18 mouse cellular contexts compared by ENCODE assay signal in the genomic region with DNA sequence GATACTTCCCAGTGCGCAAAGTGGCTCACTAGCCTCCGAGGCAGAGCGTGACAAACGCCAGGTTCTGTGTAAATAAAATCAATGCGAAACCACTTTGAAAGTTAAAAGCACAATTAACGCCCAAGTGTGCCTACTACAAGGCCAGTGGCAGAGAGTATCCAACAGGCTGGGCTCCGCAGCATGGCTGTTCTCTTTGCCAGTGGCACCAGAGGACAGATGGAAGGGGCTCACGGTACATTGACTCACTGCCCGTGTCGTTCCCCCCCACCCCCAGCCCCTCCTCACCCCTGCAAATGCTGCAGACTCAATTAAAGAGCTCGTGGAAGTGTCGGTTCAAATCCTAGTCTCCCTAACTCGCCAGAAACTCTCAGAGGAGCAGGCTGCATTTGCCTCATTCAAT. TPM values are rescaled to one million over a fixed set of nuclear protein-coding genes. Genes with fewer than 3 reads are reported as not detected.
A peak's percentile ranks its signal among the peaks of the same experiment; 100 is the strongest.
DNase-seq lines count a peak whose midpoint lies in the region; ATAC-seq and TF ChIP-seq lines count a peak whose summit lies in the region.
"Had no signal": no experiment of that assay in that cellular context is flagged by ENCODE, and none has a peak within 500 bp of the region (broad histone marks: within the 10 kb centered on the region; RNA-seq: fewer than 3 reads in every experiment).

No protein-coding gene starts in this region.

- WGBS in forebrain, embryonic 10.5 days: 70% methylated on average over 13 of the region's 13 CpGs
- WGBS in forebrain, embryonic 14.5 days: 51% methylated on average over 13 of the region's 13 CpGs
- WGBS in lung, embryonic 15.5 days: 55% methylated on average over 13 of the region's 13 CpGs
- 54% methylated on average over 13 of the region's 13 CpGs for WGBS in limb, embryonic 15.5 days

- no peak for TF ChIP-seq POLR2A in brain, embryonic 14.5 days (IDR thresholded peaks at IDR 0.05; ENCODE audit: borderline replicate concordance, extremely low read depth, insufficient read depth, insufficient read length, poor library complexity, severe bottlenecking)

- no peak for TF ChIP-seq CTCF in brain, embryonic 14.5 days (IDR thresholded peaks at IDR 0.05; ENCODE audit: borderline replicate concordance, extremely low read depth, insufficient read depth, insufficient read length)

- no peak for ATAC-seq in forebrain, embryonic 14.5 days
- no peak for ATAC-seq in lung, embryonic 15.5 days (ENCODE audit: borderline replicate concordance, extremely low read depth, low FRiP score, low TSS enrichment)
- no peak for ATAC-seq in limb, embryonic 15.5 days (ENCODE audit: insufficient number of reproducible peaks, low FRiP score, low TSS enrichment, low read depth)
- ATAC-seq: intestine, postnatal 0 days had no signal

- H3K4me1 ChIP-seq in forebrain, embryonic 10.5 days: peaks cover 97% of the 10 kb centered on the region
- H3K4me1 ChIP-seq in forebrain, embryonic 14.5 days (ENCODE audit: control insufficient read depth, insufficient read depth, low read length): peaks cover 38% of the 10 kb centered on the region
- H3K4me1 ChIP-seq in lung, embryonic 15.5 days: peaks cover 78% of the 10 kb centered on the region
- peaks cover 81% of the 10 kb centered on the region for H3K4me1 ChIP-seq in limb, embryonic 15.5 days

- H3K4me3 ChIP-seq in forebrain, embryonic 10.5 days: no peak overlapping the region
- no peak overlapping the region for H3K4me3 ChIP-seq in forebrain, embryonic 14.5 days (ENCODE audit: low read depth, low read length)
- H3K4me3 ChIP-seq in lung, embryonic 15.5 days: no peak overlapping the region
- H3K4me3 ChIP-seq in limb, embryonic 15.5 days: no peak overlapping the region
- H3K4me3 ChIP-seq: embryonic facial prominence, embryonic 12.5 days; left cerebral cortex, adult 2 months; liver, embryonic 13.5 days; midbrain, embryonic 12.5 days; stomach, embryonic 15.5 days had no signal

- no peak for DNase-seq in forebrain, embryonic 10.5 days (ENCODE audit: extremely low spot score, low spot score)
- no peak for DNase-seq in forebrain, embryonic 14.5 days (ENCODE audit: low spot score)
- no peak for DNase-seq in lung, postnatal 10 days
- DNase-seq in brain, embryonic 14.5 days (ENCODE audit: low read depth): peak; percentile 54
- no peak for DNase-seq in thymus, postnatal 25 days
- DNase-seq: cerebellum, adult 18-20 months; kidney, adult 9 months; liver, embryonic 13.5 days; thymus, adult 18-20 months; thymus, postnatal 36 days had no signal

- H3K4me2 ChIP-seq in forebrain, embryonic 14.5 days (ENCODE audit: low read length): no peak overlapping the region
- no peak overlapping the region for H3K4me2 ChIP-seq in lung, embryonic 15.5 days
- H3K4me2 ChIP-seq in limb, embryonic 15.5 days: no peak overlapping the region
- H3K4me2 ChIP-seq: embryonic facial prominence, embryonic 12.5 days; liver, embryonic 13.5 days; midbrain, embryonic 12.5 days had no signal

- H3K27me3 ChIP-seq in forebrain, embryonic 10.5 days (ENCODE audit: poor library complexity, severe bottlenecking): peaks cover 86% of the 10 kb centered on the region
- 0 out of 2 replicates have a peak, but pooled peaks cover under 1% of the 10 kb centered on the region for H3K27me3 ChIP-seq in forebrain, embryonic 14.5 days (replicated peaks; ENCODE audit: control insufficient read depth, insufficient read depth, low read length)
- no peaks in the 10 kb centered on the region for H3K27me3 ChIP-seq in lung, embryonic 15.5 days
- H3K27me3 ChIP-seq in limb, embryonic 15.5 days: peaks cover 3% of the 10 kb centered on the region; the same call in 1 of the 2 replicates
- H3K27me3 ChIP-seq: Patski had no signal

- no peaks in the 10 kb centered on the region for H3K9me3 ChIP-seq in forebrain, embryonic 10.5 days
- no peaks in the 10 kb centered on the region for H3K9me3 ChIP-seq in forebrain, embryonic 14.5 days (replicated peaks; ENCODE audit: control insufficient read depth, low read length)
- H3K9me3 ChIP-seq in lung, embryonic 15.5 days: no peaks in the 10 kb centered on the region
- H3K9me3 ChIP-seq in limb, embryonic 15.5 days: no peaks in the 10 kb centered on the region
- H3K9me3 ChIP-seq: embryonic facial prominence, embryonic 12.5 days; liver, embryonic 13.5 days; midbrain, embryonic 12.5 days; stomach, embryonic 15.5 days had no signal

- no peaks in the 10 kb centered on the region for H3K36me3 ChIP-seq in forebrain, embryonic 10.5 days (replicated peaks)
- no peaks in the 10 kb centered on the region for H3K36me3 ChIP-seq in forebrain, embryonic 14.5 days (ENCODE audit: control insufficient read depth, insufficient read depth, low read length)
- no peaks in the 10 kb centered on the region for H3K36me3 ChIP-seq in lung, embryonic 15.5 days
- no peaks in the 10 kb centered on the region for H3K36me3 ChIP-seq in limb, embryonic 15.5 days
- H3K36me3 ChIP-seq: embryonic facial prominence, embryonic 12.5 days; liver, embryonic 13.5 days; midbrain, embryonic 12.5 days; stomach, embryonic 15.5 days had no signal

- H3K27ac ChIP-seq in forebrain, embryonic 10.5 days: peak overlapping the region; percentile 32
- no peak overlapping the region for H3K27ac ChIP-seq in forebrain, embryonic 14.5 days (ENCODE audit: low read depth, low read length)
- H3K27ac ChIP-seq in lung, embryonic 15.5 days: 0 out of 2 replicates have a peak overlapping the region, but pooled peaks have one; percentile 16
- peak overlapping the region; percentile 35; the same call in 1 of the 2 replicates for H3K27ac ChIP-seq in limb, embryonic 15.5 days
- H3K27ac ChIP-seq: embryonic facial prominence, embryonic 12.5 days; left cerebral cortex, adult 2 months; midbrain, embryonic 12.5 days had no signal

- no peak overlapping the region for H3K9ac ChIP-seq in forebrain, embryonic 14.5 days (ENCODE audit: low read length)
- H3K9ac ChIP-seq in lung, embryonic 15.5 days: no peak overlapping the region
- no peak overlapping the region for H3K9ac ChIP-seq in limb, embryonic 15.5 days
- H3K9ac ChIP-seq: embryonic facial prominence, embryonic 12.5 days; midbrain, embryonic 12.5 days; stomach, embryonic 15.5 days had no signal

RNA-seq across cellular contexts. Expression of gene Dlk1, which starts 10.5 kb away (rescaled TPM):
- polyA plus RNA-seq in forebrain, embryonic 10.5 days (2016; fragmentation: Nextera tagmentation; extraction: Ambion mirVana): 200 and 274 TPM in 2 replicates
- polyA plus RNA-seq in forebrain, embryonic 14.5 days (2014; fragmentation: Nextera tagmentation; extraction: Ambion mirVana): 57.9 and 61.8 TPM in 2 replicates
- 525 and 559 TPM in 2 replicates for polyA plus RNA-seq in lung, embryonic 15.5 days (2015; fragmentation: Nextera tagmentation; extraction: Ambion mirVana)
- polyA plus RNA-seq in brain, embryonic 14.5 days (2012; rRNA removed): 303 and 331 TPM in 2 replicates
- polyA plus RNA-seq in limb, embryonic 15.5 days (2015; fragmentation: Nextera tagmentation; extraction: Ambion mirVana): 599 and 855 TPM in 2 replicates
- polyA plus RNA-seq: Patski had no signal
